Mouse (Mus musculus) ES-Bruce4 (cell line): ENCODE measurements around the gene Ak1.

ENCODE experiments used
- CTCF ChIP-seq: IDR thresholded peaks from one replicate; pipeline ENCODE4 v1.8.1; 2011; ENCODE audit warnings: low read depth, low read length
- POLR2A ChIP-seq: IDR thresholded peaks from one replicate; pipeline ENCODE4 v1.8.1; 2011; ENCODE audit warnings: low read length; ENCODE audit not compliant: insufficient read depth

DNA sequence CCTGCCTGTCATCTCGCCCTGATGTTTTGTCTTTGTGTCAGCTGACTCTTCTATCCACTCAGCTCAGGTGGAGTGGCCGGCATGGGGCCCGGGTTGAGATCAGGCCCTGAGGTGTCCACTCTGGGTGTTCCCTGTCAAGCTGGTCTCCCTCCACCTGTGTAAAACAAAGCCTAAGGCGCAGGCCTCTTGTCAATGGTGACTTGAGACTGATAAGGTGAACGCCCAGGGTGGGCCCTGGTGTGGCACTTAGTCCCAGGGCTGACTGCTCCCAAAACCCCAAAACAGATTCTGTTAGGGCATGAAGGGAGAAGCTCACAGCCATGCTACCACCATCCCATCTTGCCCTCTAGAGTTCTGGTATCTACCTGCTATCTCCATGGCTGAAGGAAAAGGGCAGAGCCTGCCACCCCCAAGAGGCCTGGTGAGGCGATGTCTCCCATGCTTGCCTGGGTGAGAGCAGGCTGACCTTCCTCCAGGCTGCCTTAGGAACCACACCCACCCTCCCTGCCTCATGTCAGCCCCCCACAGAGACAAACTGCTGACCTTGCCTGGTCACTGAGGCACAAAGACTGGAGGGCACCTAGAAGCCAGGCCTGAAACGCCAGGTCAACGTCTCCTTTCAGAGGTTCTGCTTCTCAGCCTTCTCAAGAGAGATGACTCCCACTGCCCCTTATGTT, 23.4 kb downstream of the Ak1 start:
- TF ChIP-seq CTCF (no peak), POLR2A (no peak)
